Mouse (Mus musculus) CH12.LX (cell line): ENCODE results near the gene Gm10837. TPM values are rescaled to one million over a fixed set of nuclear protein-coding genes. Genes with fewer than 3 reads are reported as not detected.
"Not testable (repeated sequence)": the region's sequence is repeated elsewhere in the genome, so short reads cannot be mapped to it uniquely, and the experiment has no call there.

Experiments used
- DNase-seq: peaks from one replicate; pipeline ENCODE4 v3.0.0-alpha.2; 2013; ENCODE audit errors: extremely low read depth
- H3K27ac ChIP-seq: 2 replicates; pipeline ENCODE4 v1.5.1; 2012; ENCODE audit warnings: low read depth, mild to moderate bottlenecking, control low read depth, moderate library complexity; ENCODE audit not compliant: insufficient read depth
- H3K27me3 ChIP-seq: replicated peaks from 2 replicates; pipeline ENCODE3; 2012; ENCODE audit warnings: inconsistent platforms
- H3K36me3 ChIP-seq, 2 experiments: replicated peaks in 1 of 2; 2 replicates each; pipeline versions ENCODE3 to v1.6.1; 2012; ENCODE audit warnings: inconsistent platforms in 1 of 2, low read length in 1 of 2, mild to moderate bottlenecking in 1 of 2, mixed read lengths in 1 of 2, moderate library complexity in 1 of 2; ENCODE audit not compliant: control insufficient read depth in 1 of 2, insufficient read depth in 1 of 2
- H3K4me1 ChIP-seq, 2 experiments: 2 replicates each; pipeline ENCODE4 v1.6.1; 2012; ENCODE audit warnings: inconsistent platforms in 1 of 2, moderate library complexity in 1 of 2; ENCODE audit not compliant: insufficient read depth in 2 of 2, control insufficient read depth in 1 of 2
- H3K4me2 ChIP-seq: 2 replicates; pipeline ENCODE4 v1.6.1; 2012; ENCODE audit warnings: low read depth, mild to moderate bottlenecking, control low read depth; ENCODE audit not compliant: poor library complexity, insufficient read depth, severe bottlenecking
- H3K4me3 ChIP-seq, 3 experiments: fragments of 150-350 bp in 1 of 3; sonication (generic) in 1 of 3; replicated peaks in 1 of 3; 2 replicates each; pipeline versions ENCODE3 to v1.5.1; 2011 to 2012; ENCODE audit warnings: low read depth in 2 of 3, low read length in 2 of 3, mild to moderate bottlenecking in 2 of 3, moderate library complexity in 2 of 3, control low read depth in 1 of 3, improper control_type of control experiment in 1 of 3, inconsistent platforms in 1 of 3, mixed read lengths in 1 of 3; ENCODE audit not compliant: poor library complexity in 1 of 3
- H3K79me2 ChIP-seq: replicated peaks from 2 replicates; pipeline ENCODE4 v1.6.1; 2012; ENCODE audit warnings: mild to moderate bottlenecking, moderate library complexity; ENCODE audit not compliant: control insufficient read depth, poor library complexity, insufficient read depth, severe bottlenecking; ENCODE audit errors: extremely low read depth
- H3K9ac ChIP-seq: 2 replicates; pipeline ENCODE4 v1.6.1; 2012; ENCODE audit warnings: low read depth, mild to moderate bottlenecking, control low read depth, moderate library complexity; ENCODE audit not compliant: insufficient read depth
- H3K9me3 ChIP-seq: replicated peaks from 2 replicates; pipeline ENCODE3; 2012; ENCODE audit warnings: low read length, inconsistent platforms, mixed read lengths
- BHLHE40 ChIP-seq: IDR thresholded peaks from 2 replicates; pipeline ENCODE4 v1.6.1; 2011; ENCODE audit warnings: mild to moderate bottlenecking, low read depth, low read length, improper control_type of control experiment
- CHD2 ChIP-seq: IDR thresholded peaks from 2 replicates; pipeline ENCODE4 v1.6.1; 2011; ENCODE audit warnings: low read length, improper control_type of control experiment
- CTCF ChIP-seq, 2 experiments: IDR thresholded peaks in 1 of 2; conservative IDR thresholded peaks in 1 of 2; 2 replicates each; pipeline ENCODE4 v1.5.1; 2011 to 2012; ENCODE audit warnings: low read depth in 2 of 2, low read length in 2 of 2, improper control_type of control experiment in 1 of 2, inconsistent platforms in 1 of 2, mild to moderate bottlenecking in 1 of 2, moderate library complexity in 1 of 2
- E2F4 ChIP-seq: IDR thresholded peaks from 2 replicates; pipeline ENCODE4 v1.6.1; 2011; ENCODE audit warnings: low read depth, low read length, improper control_type of control experiment; ENCODE audit not compliant: insufficient replicate concordance
- ETS1 ChIP-seq: conservative IDR thresholded peaks from 2 replicates; pipeline ENCODE4 v1.6.1; 2012; ENCODE audit warnings: low read depth, mild to moderate bottlenecking, inconsistent platforms, low read length, improper control_type of control experiment, moderate library complexity
- HCFC1 ChIP-seq: IDR thresholded peaks from 2 replicates; pipeline ENCODE4 v1.6.1; 2012; ENCODE audit warnings: low read depth, mild to moderate bottlenecking, inconsistent platforms, low read length, improper control_type of control experiment
- IRF4 ChIP-seq: IDR thresholded peaks from 2 replicates; pipeline ENCODE4 v1.6.1; 2014; ENCODE audit warnings: low read depth, mild to moderate bottlenecking, inconsistent platforms, low read length, improper control_type of control experiment
- JUN ChIP-seq: IDR thresholded peaks from 2 replicates; pipeline ENCODE4 v1.6.1; 2011; ENCODE audit warnings: low read depth, mild to moderate bottlenecking, low read length, improper control_type of control experiment, moderate library complexity; ENCODE audit not compliant: insufficient read depth
- JUND ChIP-seq: conservative IDR thresholded peaks from 2 replicates; pipeline ENCODE4 v1.6.1; 2011; ENCODE audit warnings: low read depth, low read length, improper control_type of control experiment
- KAT2A ChIP-seq: IDR thresholded peaks from 2 replicates; pipeline ENCODE4 v1.6.1; 2012; ENCODE audit warnings: low read length, improper control_type of control experiment, inconsistent platforms; ENCODE audit not compliant: insufficient replicate concordance
- MAX ChIP-seq: IDR thresholded peaks from 2 replicates; pipeline ENCODE4 v1.6.1; 2011; ENCODE audit warnings: low read length, improper control_type of control experiment
- MAZ ChIP-seq: IDR thresholded peaks from 2 replicates; pipeline ENCODE4 v1.6.1; 2012; ENCODE audit warnings: low read depth, mild to moderate bottlenecking, inconsistent platforms, low read length, improper control_type of control experiment, moderate library complexity
- MXI1 ChIP-seq: IDR thresholded peaks from 2 replicates; pipeline ENCODE4 v1.6.1; 2011; ENCODE audit warnings: mild to moderate bottlenecking, low read depth, low read length, improper control_type of control experiment
- NELFE ChIP-seq: IDR thresholded peaks from 2 replicates; pipeline ENCODE4 v1.6.1; 2011; ENCODE audit warnings: low read depth, low read length, improper control_type of control experiment
- NRF1 ChIP-seq: IDR thresholded peaks from 2 replicates; pipeline ENCODE4 v1.6.1; 2014; ENCODE audit warnings: low read depth, mild to moderate bottlenecking, inconsistent platforms, low read length, improper control_type of control experiment, moderate library complexity
- SIN3A ChIP-seq: IDR thresholded peaks from 2 replicates; pipeline ENCODE4 v1.6.1; 2012; ENCODE audit warnings: low read length, improper control_type of control experiment, inconsistent platforms
- TCF12 ChIP-seq: IDR thresholded peaks from 2 replicates; pipeline ENCODE4 v1.6.1; 2014; ENCODE audit warnings: low read depth, mild to moderate bottlenecking, inconsistent platforms, low read length, improper control_type of control experiment
- UBTF ChIP-seq: IDR thresholded peaks from 2 replicates; pipeline ENCODE4 v1.6.1; 2012; ENCODE audit warnings: low read depth, mild to moderate bottlenecking, inconsistent platforms, low read length, improper control_type of control experiment, moderate library complexity
- USF1 ChIP-seq: IDR thresholded peaks from 2 replicates; pipeline ENCODE4 v1.6.1; 2014; ENCODE audit warnings: low read depth, mild to moderate bottlenecking, inconsistent platforms, low read length, improper control_type of control experiment
- ZMIZ1 ChIP-seq: IDR thresholded peaks from 2 replicates; pipeline ENCODE4 v1.6.1; 2012; ENCODE audit warnings: low read depth, mild to moderate bottlenecking, inconsistent platforms, low read length, improper control_type of control experiment
- ZNF384 ChIP-seq: IDR thresholded peaks from 2 replicates; pipeline ENCODE4 v1.6.1; 2012; ENCODE audit warnings: low read depth, low read length, improper control_type of control experiment, inconsistent platforms
- dilution Hi-C: fragments of 300-500 bp; cut with MboI; formaldehyde crosslinking; loops from 2 replicates; pipeline ENCODE4 v1.14.3; 2020; ENCODE audit warnings: low sequenced_read_pairs; ENCODE audit not compliant: extremely low pct_unique_long_range_greater_than_20kb, extremely low pct_ligation_motif_present
- in situ Hi-C: fragments of 300-500 bp; cut with MboI; formaldehyde crosslinking; loops from 3 replicates; pipeline ENCODE4 v1.14.3; 2019; ENCODE audit warnings: low sequenced_read_pairs, low pct_ligation_motif_present, low pct_unique_long_range_greater_than_20kb, mixed read lengths
- polyA plus RNA-seq: library from polyadenylated mRNA; unstranded; fragments of >175 nt; gene quantifications from 2 replicates; pipeline ENCODE4 v1.2.1, GENCODE M21; 2012; ENCODE audit warnings: low read depth; ENCODE audit not compliant: insufficient read length
- total RNA-seq, 2 experiments: library from RNA; depleted of rRNA; stranded (reverse); fragments of 300-350 nt in 1 of 2; fragments of >200 nt in 1 of 2; gene quantifications; 2 replicates each; pipeline ENCODE4 v1.2.3; 2012 to 2014

The Gm10837 gene
- total and polyA plus RNA-seq, 3 experiments = not detected

DNA sequence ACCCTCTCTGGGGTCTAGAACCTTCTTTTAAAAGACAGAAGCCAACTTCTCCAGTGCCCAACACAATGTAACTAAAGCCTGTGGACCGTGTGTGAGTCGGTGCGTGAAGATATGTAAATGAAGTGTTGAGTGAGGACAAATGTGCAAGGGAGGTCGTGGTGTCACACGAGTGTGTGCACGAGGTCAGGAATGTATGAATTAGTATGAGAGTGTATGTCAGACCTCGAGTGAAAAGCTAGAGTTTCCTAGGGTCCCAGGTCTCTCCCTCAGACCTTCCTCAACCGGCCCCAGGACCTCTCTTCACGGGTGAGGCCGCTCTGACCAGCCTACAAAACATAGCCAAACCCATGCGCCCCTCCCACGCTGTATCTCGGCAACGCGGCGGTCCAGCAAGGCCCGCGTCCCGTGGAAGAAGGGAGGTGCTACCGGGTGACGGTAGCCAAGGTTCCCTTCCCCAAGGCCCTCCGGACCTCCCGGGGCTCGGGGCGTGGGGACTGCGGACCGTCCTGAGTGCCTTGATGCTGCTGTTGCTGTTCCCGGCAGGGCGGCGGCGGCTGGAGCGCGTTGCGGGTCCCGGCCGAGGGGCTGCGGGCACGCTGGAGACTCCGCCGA, 27.2 kb upstream of the Gm10837 start:
- H3K27me3 ChIP-seq = no peaks in the 10 kb centered on the region
- no peak for DNase-seq
- H3K36me3 ChIP-seq = peaks cover 0 to 5% of the 10 kb centered on the region in 2 experiments
- H3K9ac ChIP-seq = peak overlapping the region; percentile 23; the same call in 1 of the 2 replicates
- peaks cover 6% of the 10 kb centered on the region for H3K9me3 ChIP-seq
- peaks cover 0 to 14% of the 10 kb centered on the region in 2 experiments; a peak in 1 of 4 replicates for H3K4me1 ChIP-seq
- in situ Hi-C loops (no loop called here), dilution Hi-C loops (no loop called here)
- H3K4me2 ChIP-seq = peak overlapping the region; percentile 51
- no peaks in the 10 kb centered on the region; the same call in 1 of the 2 replicates for H3K79me2 ChIP-seq
- TF ChIP-seq HCFC1 (no peak), SIN3A (no peak), JUND (no peak), NELFE (no peak), CHD2 (no peak), CTCF (conservative IDR thresholded peaks at IDR 0.05 in 1 of 2, IDR thresholded peaks at IDR 0.05 in 1 of 2; ENCODE audit: low read depth in 2 of 2, low read length in 2 of 2) (no peak), ZMIZ1 (no peak), KAT2A (no peak), MAZ (no peak), E2F4 (no peak), ETS1 (no peak), NRF1 (no peak), ZNF384 (no peak), BHLHE40 (peak; percentile 63), JUN (no peak), IRF4 (no peak), MXI1 (peak; percentile 15), UBTF (0 out of 2 replicates have a peak, but pooled peaks have one; percentile 32)
- H3K27ac ChIP-seq = peak overlapping the region; percentile 59
- peak overlapping the region; percentile 34 to 75 (median 62) for H3K4me3 ChIP-seq

DNA sequence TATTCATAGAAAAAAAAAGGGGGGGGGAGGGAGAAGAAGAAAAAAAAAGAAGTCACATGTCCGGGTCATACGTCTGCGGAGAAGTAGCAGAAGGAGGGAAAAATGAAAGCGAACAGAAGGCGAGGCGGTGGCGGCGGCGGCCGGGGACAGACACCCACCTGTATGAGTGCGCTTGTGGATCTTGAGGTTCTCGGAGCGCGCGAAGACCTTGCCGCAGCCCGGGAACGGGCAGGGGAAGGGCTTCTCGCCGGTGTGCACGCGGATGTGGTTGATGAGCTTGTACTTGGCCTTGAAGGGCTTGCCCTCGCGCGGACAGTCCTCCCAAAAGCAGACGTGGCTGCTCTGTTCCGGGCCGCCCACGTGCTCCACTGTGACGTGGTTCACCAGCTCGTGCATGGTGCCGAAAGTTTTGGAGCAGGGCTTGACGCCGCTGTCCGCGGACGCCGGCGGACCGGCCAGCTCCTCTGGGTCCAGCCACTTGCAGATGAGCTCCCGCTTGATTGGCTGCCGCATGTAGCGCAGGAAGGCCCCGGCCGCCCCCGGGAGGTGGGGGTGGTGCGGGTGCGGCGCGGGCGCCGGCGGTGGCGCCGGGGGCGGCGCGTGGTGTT, 26.5 kb upstream of the Gm10837 start:
- H3K79me2 ChIP-seq, H3K36me3 ChIP-seq, dilution Hi-C loops, H3K27me3 ChIP-seq, in situ Hi-C loops, H3K4me2 ChIP-seq, DNase-seq, H3K9me3 ChIP-seq: not testable (repeated sequence)
- Histone ChIP-seq H3K4me3 (peak overlapping the region; percentile 23 to 75 (median 68)), H3K9ac (peak overlapping the region; percentile 34; the same call in 1 of the 2 replicates), H3K27ac (peak overlapping the region; percentile 50; the same call in 1 of the 2 replicates), H3K4me1 (peaks cover 0 to 14% of the 10 kb centered on the region in 2 experiments; a peak in 1 of 4 replicates)
- 0 out of 2 replicates have a peak, but pooled peaks have one; percentile 24 for TF ChIP-seq TCF12
- peak; percentile 50; the same call in 1 of the 2 replicates for TF ChIP-seq MAX
- TF ChIP-seq MXI1 = peak; percentile 66; the same call in 1 of the 2 replicates
- TF ChIP-seq ZNF384 = peak; percentile 82
- peak; percentile 8; the same call in 1 of the 2 replicates for TF ChIP-seq USF1
